Mouse (Mus musculus): Measurements from ENCODE around the gene Meaf6. TPM values are rescaled to one million over a fixed set of nuclear protein-coding genes. Genes with fewer than 3 reads are reported as not detected.
A peak's percentile ranks its signal among the peaks of the same experiment; 100 is the strongest.

Gene Meaf6
- total RNA-seq, 2 experiments from 2014 or later, result 38.3 to 40.8 TPM

DNA sequence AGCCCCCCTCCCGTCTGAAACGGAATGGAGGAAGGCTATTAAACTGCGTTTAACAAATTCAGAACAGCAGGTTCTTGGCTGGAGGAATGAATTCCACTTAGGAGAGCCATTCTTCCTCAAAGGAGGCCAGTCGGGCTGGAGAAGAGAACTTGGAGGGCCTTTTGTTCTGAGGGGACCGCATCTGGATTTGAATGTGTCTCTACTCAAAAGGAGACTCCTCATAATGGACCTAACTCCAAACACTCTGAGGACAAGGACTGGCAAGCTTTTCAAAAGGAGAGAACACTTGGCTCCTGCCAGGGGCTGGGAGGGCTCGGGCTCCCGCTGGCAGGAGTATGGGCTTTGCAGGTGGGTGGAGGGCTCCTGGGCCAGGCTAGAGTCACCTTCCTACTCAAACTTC is 59.7 kb downstream of the Meaf6 start:
- no peak for DNase-seq

DNA sequence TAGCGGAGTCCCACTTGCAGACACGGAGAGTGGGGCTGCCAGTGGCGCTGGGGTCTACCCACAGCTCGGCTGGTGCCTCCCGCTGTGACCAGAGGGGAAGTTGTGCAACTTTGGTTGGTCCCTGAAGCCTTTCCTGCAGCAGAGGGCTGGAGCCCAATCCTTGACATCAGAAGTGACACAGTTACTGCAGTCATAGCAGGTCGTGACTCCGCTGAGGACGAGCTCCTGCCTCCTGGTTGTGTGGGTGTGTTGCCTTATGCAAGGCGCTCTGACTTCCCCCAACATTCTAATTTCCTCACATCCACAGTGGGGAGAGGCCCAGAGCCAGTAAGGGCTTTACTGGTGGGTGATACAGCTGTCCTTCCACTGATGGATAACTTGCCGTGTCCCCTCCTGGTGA is 60.3 kb downstream of the Meaf6 start:
- DNase-seq, result no peak

DNA sequence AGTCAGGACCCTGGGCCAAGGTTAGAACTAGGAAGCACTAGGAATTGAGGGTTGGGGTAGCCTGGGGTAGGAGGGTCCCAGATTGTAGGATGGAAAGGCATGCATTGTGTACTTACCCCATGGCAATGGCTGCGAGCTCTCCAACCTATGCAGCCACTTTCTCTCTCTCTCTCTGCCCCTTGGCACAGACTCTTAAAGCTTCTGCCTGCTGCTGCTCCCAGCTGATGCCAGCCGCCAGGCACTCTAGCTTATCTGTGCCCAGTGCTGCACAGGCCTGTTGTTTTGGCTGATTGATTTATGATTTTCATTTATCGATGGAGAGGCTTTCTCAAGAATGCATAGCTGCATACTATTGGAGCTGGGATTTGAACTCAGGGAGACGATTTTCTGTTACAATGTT is 63.0 kb downstream of the Meaf6 start:
- no peak for DNase-seq

DNA sequence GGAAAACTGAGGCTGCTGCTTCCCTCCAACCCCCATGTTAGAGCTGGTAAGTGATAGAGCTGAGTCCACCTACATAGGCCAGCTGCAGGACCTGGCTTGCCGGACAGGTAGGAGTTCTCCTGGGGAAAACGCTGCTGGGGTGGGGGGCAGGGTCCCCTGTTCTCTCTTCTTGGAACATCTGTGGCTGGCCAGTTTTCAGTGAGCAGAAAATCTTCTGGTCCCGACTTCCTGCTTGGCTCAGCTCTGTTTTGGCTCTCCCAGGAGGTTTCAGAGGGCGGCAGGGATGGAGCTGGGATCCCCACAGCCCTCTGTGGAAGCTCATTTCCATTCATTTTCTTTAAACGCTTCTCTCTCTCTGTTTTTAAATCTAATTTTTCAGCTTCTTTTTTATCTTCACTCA is 64.5 kb downstream of the Meaf6 start:
- no peak for DNase-seq

DNA sequence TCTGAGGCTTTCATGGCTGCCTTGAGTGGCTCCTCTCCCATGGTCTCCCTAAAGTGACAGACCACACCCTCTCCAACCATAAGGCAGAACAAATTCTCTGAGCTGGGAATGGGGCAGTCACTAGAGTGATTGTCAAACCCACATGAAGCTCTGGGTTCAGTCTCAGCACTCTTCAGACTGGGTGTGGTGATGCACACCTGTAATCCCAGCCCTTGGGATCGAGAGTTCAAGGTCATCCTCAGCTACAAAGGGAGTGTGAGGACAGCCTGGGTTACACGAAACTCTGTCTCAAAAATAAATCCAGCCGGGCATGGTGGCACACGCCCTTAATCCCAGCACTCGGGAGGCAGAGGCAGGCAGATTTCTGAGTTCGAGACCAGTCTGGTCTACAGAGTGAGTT is 67.5 kb downstream of the Meaf6 start:
- no peak for DNase-seq

DNA sequence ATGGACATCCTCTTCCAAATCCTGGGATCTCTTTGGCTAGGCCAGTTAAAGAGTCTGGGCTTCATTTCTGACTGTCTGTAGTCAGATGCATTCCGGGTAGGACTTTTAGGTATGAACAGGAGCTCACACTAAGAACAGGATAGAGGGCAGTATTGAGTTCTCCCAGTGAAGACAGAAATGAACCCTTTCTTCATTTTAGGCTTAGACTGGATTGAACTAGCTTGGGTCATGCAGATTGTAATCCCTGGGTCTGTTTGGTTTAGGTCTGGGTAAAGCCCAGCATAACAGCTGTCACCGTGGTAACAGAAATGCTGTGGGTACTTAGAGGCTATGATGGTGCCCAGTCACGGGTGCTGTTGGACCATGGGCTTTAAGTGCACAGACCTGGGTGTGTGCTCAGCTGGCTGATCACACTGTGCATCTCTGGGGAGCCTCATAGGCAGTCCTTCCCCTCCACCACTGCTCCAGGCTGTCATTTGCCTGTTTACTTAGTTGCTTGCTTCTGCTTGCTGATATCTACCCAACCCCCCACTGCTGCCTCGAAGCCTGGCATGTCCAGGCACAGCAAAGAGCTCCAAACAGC is 68.8 kb downstream of the Meaf6 start:
- DNase-seq, result no peak

DNA sequence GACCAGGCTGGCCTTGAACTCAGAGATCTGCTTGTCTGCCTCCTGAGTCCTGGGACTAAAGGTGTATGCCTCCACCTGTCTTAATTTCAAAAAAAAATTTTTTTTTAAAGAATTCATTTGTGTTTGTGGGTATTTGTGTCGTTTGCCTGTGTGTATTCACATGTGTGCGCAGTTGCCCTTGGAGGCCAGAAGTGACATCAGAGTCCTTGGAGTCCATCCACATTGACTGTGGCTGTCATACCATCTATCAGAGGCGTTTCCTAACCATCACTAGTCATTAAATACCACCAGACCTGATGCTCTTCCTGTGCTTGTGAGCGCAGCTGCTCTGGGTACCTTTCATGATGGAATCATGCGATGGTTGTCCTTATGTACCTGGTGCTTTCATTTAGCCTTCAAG is 70.7 kb downstream of the Meaf6 start:
- DNase-seq, result no peak

DNA sequence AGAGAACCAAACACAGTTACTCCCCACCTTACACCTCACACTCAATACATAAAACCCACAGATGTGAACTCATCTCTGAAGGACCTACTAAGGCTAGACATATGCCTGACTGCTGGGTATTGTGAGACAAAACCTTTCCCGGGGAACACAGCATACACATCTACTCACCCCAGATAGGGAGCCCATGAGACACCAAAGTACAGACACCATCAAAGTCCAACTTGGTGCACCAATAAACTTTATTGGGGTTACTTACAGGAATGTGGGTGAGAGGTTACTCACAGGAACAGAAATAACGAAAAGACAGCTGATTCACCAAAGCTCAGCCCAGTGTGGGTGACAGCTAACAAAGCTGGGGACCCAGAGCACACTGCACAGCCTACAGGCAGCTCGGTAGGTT is 72.4 kb downstream of the Meaf6 start:
- DNase-seq, result no peak

DNA sequence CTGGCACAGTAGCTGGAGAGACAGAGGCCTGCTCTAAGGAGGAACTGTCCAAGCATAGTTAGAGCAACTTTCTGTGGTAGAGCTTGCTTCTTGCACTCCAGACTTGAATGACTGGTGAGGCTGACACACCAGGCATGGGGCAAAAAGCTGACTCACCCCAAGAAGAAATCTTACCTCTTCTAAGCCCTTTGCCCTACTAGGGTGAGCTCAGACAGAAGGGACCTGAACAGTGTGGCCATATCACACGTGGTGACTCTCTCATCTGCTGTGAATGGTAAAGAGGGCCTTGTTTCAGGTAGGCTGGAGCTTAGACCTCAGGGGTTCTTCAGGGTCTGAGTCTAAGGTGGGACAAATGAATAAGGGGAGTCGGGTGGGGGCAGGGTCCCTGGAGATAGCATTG is 73.1 kb downstream of the Meaf6 start:
- no peak for DNase-seq

DNA sequence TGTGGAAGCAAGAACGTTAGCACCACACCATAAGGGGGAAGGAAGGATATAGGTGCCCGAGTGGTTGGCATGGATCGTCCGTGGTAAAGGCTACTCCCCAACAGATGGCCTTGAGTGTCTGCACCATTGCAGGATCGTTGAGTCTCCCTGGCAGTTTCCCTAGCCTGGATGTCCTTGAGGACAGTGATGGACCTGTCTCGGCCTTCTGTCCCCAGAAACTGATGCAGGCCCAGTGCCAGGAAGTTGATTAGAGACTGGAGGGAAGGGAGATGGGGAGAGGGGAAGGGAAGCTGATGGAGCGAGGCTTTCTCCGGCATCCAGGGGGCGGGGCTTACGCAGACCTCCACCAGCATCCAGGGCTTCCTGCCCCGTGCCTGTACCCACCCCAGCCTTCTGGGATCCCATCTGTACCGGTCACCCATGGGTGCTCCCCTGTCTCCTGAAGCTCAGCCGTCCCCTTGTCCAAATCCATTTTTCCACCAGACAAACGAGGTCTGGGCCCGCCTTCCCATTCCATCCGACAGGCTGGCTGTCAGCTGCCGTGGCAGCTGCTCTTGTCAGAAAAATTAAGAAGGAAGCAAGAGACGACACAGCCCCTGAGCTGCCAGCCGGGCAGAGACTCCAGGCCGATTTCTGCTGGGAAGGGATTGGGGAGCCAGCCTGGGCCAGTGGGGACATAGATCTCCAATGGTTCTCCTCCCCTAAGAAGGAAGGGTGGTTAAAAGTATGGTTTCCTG is 73.8 kb downstream of the Meaf6 start:
- no peak for DNase-seq

DNA sequence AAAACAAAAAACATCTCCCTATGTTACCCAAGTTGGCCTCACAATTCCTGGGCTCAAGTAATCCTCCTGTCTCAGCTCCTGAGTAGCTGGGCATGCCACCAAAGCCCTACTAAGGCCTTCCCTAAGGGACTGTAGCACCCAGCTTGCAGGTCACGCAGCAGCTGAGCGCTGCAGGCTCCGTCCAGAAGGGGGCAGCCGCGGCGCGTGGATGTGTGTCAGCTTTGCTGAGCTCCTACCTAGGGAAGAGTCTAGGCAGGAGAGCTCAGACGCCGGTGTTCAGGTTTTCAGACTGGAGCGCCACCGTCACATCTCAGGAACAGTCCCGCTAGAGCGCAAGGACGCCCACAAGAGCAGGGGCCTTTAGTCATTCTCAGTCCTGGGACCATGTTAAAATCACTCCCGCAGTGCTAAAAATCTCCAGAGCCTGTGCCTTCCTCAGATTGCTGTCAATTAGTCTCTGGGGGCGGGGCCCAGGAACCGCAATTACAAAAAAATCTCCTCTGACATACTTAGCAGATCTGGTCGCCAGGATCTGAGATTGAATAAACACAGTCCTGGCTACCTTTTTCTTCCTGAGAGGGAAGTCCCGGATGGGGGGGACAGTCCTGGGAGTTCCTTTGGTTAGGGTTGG is 75.5 kb downstream of the Meaf6 start:
- peak; percentile 91 for DNase-seq

DNA sequence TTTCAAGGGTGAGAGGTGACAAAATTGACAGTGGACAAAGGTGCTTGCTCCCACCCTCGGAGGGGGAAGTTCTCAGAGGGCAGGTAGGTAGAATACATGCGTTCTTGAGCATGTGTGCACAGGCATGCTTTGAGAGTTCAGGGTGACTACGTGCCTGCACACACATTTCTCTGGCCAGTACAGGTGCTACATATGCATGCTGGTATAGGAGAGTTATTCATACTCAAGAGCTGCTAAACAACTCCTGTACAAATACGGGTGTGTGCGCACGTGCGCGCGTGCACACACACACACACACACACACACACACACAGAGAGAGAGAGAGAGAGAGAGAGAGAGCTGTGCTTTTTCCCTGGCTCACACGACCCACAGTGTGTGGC is 76.0 kb downstream of the Meaf6 start:
- DNase-seq, result no peak

DNA sequence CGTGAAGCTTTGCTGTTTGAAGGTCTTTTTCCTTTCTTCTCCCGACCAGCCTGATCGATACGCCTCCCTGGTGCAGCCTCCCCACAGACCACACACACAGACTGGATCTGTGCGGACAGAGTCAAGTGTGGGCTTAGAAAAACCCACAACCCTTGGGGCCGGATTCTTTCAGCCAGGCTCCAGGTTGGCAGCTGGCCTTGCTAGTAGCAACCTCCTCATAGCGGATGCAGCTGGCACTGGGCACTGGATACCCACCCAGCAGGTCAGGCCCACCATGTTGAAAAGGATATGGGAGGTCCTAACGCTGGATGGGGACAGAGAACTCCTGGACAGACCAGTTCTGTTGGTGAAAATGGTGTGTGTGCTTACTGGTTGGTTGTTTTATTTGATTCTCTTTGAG is 76.5 kb downstream of the Meaf6 start:
- no peak for DNase-seq

DNA sequence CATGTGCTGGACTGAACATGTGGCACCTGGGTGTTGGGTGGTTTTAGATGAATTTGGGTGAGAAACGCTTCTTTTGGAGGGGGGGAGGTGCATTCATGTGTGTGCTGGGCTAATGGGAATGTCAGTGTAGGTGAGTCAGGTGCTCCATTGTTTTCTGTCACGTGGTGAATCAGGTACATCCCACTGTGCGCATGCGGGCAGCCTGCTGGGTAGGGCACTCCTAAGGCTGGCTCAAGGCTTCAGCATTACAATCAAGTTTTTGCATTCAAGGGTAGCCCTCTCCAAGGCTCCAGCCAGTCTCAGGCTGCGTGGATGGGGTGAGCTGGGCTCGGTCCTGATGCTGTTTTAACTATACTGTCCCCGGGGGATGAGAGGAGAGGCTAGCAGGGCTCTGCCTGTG is 77.8 kb downstream of the Meaf6 start:
- DNase-seq, result no peak

Other genes with a start within 250 kb of the Meaf6 start
- 10 to 100 TPM; 25.9 to 28.4 TPM for gene Yrdc, start 234.5 kb upstream of the Meaf6 start, total RNA-seq (2021)
- 10 to 100 TPM; 29.8 to 35.6 TPM for gene 1110065P20Rik, start 233.9 kb upstream of the Meaf6 start, total RNA-seq (2021)
- gene Maneal, start 223.0 kb upstream of the Meaf6 start, total RNA-seq (2021), result under 1 TPM in 1 of 2 experiments, not detected in 1; 0.11 TPM
- gene Epha10, start 204.2 kb upstream of the Meaf6 start, total RNA-seq (2021), result not detected
- 10 to 100 TPM in 1 of 2 experiments, 1 to 10 TPM in 1; 8.6 to 12.0 TPM for gene 9930104L06Rik, start 148.1 kb upstream of the Meaf6 start, total RNA-seq (2021)
- 10 to 100 TPM; 57.9 to 58.8 TPM for gene Cdca8, start 145.8 kb upstream of the Meaf6 start, total RNA-seq (2021)
- 1 to 10 TPM; 4.6 to 4.8 TPM for gene Rspo1, start 98.7 kb upstream of the Meaf6 start, total RNA-seq (2021)
- gene Gnl2, start 68.5 kb upstream of the Meaf6 start, total RNA-seq (2021), result 10 to 100 TPM; 39.9 to 44.3 TPM
- not detected for gene Dnali1, start 19.4 kb upstream of the Meaf6 start, total RNA-seq (2021)
- gene Snip1, start 18.5 kb upstream of the Meaf6 start, total RNA-seq (2021), result 10 to 100 TPM; 11.6 to 13.7 TPM
- 1 to 10 TPM; 2.4 to 3.2 TPM for gene Zc3h12a, start 42.7 kb downstream of the Meaf6 start, total RNA-seq (2021)